Mouse (Mus musculus): ENCODE measurements around the gene Tmem201. TPM values are rescaled to one million over a fixed set of nuclear protein-coding genes. Genes with fewer than 3 reads are reported as not detected.

Gene Tmem201
- polyA plus RNA-seq, 1 experiment from 2014 or later: 38.4 TPM

DNA sequence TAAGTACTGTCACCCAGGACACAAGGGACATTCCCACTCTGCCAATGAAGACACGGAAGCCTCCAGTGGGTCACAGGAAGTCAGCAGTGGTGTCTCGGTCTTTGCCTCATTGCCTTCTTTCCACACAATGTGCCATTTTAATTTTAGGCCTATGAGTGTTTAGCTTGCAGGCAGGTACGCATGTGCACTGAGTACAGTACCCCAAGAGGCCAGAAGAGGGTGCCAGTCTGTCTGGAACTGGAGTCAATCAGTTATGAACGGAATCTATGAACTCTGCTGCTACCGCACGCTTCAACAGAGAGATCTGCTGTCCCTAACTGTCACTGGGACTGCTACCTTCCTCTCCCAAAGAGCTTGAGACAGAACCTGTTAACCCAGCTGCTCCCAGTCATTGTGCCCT, 18.2 kb downstream of the Tmem201 start:
- H3K36me3 ChIP-seq: peaks cover 99% of the 10 kb centered on the region
- no peak overlapping the region for H3K4me3 ChIP-seq (replicated peaks)
- H3K27me3 ChIP-seq: no peaks in the 10 kb centered on the region
- no peaks in the 10 kb centered on the region for H3K9me3 ChIP-seq
- H3K4me1 ChIP-seq (replicated peaks): no peaks in the 10 kb centered on the region
- ATAC-seq (ENCODE audit: insufficient number of reproducible peaks, insufficient read depth, low FRiP score, low TSS enrichment, low read depth): no peak
- WGBS: 86% methylated on average over 6 of the region's 6 CpGs
- H3K9ac ChIP-seq (replicated peaks): no peak overlapping the region
- H3K4me2 ChIP-seq: no peak overlapping the region
- H3K27ac ChIP-seq: no peak overlapping the region

DNA sequence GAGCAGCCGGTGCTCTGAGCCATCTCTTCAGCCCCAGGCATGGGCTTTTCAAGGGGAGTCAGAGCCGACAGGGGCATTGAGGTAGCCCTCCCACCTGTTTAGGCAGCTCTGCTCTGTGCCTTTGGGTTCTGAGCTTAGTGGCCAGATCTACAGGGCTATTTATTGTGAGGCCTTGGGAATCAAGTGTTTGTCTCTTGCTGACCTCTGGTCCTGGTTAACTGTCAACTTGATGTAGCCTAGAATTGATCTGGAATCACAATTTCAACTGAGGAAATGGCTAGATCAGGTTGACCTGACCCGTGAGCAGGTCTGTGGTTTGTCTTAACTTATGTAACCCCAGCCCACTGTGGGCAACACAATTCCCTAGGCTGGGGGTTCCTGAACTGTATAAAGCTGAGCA, 23.3 kb downstream of the Tmem201 start:
- Histone ChIP-seq H3K27me3 (no peaks in the 10 kb centered on the region), H3K4me1 (replicated peaks) (no peaks in the 10 kb centered on the region), H3K9ac (replicated peaks) (no peak overlapping the region), H3K4me2 (no peak overlapping the region), H3K4me3 (replicated peaks) (no peak overlapping the region), H3K36me3 (peaks cover 50% of the 10 kb centered on the region), H3K9me3 (no peaks in the 10 kb centered on the region), H3K27ac (no peak overlapping the region)
- ATAC-seq (ENCODE audit: insufficient number of reproducible peaks, insufficient read depth, low FRiP score, low TSS enrichment, low read depth): no peak
- WGBS: 85% methylated on average over 3 of the region's 3 CpGs

DNA sequence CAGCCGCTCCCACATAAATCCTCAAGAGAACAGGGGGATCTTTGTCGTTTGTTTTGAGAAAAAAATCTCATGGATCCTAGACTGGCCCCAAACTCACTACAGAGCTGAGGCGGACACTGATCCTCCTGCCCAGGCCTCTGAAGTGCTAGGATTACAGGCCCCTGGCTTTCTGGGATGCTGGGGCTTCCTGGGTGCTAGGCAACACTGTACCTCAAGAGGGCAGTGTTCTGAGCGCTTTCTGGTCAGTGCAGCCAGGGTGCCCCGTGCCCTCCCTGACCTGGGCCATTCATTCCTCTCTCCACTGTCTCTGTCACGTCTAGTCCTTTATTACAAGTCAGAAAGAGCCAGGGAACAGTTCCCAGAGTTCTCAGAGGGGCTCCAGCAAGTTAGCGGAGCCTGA, 25.9 kb downstream of the Tmem201 start:
- Histone ChIP-seq H3K4me2 (no peak overlapping the region), H3K27ac (no peak overlapping the region), H3K9me3 (no peaks in the 10 kb centered on the region), H3K9ac (replicated peaks) (no peak overlapping the region), H3K27me3 (no peaks in the 10 kb centered on the region), H3K4me1 (replicated peaks) (no peaks in the 10 kb centered on the region), H3K4me3 (replicated peaks) (no peak overlapping the region), H3K36me3 (peaks cover 24% of the 10 kb centered on the region)
- 21% methylated on average over 7 of the region's 7 CpGs for WGBS
- no peak for ATAC-seq (ENCODE audit: insufficient number of reproducible peaks, insufficient read depth, low FRiP score, low TSS enrichment, low read depth)

DNA sequence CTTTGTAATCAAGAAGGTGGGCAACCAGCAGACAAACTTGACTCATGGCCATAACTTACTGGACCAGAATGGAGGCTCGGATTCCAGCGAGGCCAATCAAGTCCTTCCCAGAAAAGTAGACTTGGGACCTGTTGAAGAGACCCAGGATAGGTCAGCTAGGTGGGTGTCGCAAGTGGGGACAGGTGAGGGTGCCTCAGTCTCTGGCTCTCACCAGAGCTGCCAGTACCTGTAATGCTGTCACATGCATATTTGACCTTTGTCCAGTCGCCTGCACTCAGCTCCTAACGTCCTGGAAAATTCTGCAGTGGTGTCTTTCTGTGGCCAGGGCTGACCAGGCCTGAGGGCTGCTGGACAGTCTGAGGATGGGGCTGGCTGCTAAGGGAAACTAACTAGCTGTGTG, 26.4 kb downstream of the Tmem201 start:
- Histone ChIP-seq H3K27me3 (no peaks in the 10 kb centered on the region), H3K4me3 (replicated peaks) (no peak overlapping the region), H3K4me1 (replicated peaks) (no peaks in the 10 kb centered on the region), H3K4me2 (no peak overlapping the region), H3K27ac (no peak overlapping the region), H3K9ac (replicated peaks) (no peak overlapping the region), H3K9me3 (no peaks in the 10 kb centered on the region), H3K36me3 (peaks cover 20% of the 10 kb centered on the region)
- no peak for ATAC-seq (ENCODE audit: insufficient number of reproducible peaks, insufficient read depth, low FRiP score, low TSS enrichment, low read depth)
- 82% methylated on average over 5 of the region's 5 CpGs for WGBS

DNA sequence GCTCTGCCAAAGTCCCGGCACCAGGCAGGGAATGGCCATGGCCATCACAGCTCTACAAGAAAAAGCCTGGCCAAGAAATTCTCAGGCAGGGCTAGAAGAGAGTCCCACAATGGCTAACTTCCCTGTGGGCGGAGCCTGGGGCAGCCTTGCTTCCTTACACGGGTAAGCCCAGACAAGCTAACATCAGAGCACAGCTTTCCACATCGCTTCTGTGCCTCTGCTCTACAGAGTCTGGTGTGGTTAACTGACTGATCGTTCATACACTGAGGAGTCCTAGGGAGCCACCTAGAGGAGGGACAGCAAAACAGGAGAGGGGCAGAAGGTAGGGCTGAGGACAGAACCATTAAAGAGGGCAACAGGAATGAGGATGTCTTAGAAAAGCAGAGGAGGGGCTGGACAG, 27.3 kb downstream of the Tmem201 start:
- no peaks in the 10 kb centered on the region for H3K4me1 ChIP-seq (replicated peaks)
- peak; percentile 67; the same call in 1 of the 2 replicates for ATAC-seq (ENCODE audit: insufficient number of reproducible peaks, insufficient read depth, low FRiP score, low TSS enrichment, low read depth)
- no peak overlapping the region for H3K27ac ChIP-seq
- H3K36me3 ChIP-seq: peaks cover 10% of the 10 kb centered on the region
- no peak overlapping the region for H3K4me3 ChIP-seq (replicated peaks)
- H3K9ac ChIP-seq (replicated peaks): no peak overlapping the region
- 22% methylated on average over 5 of the region's 5 CpGs for WGBS
- H3K4me2 ChIP-seq: no peak overlapping the region
- H3K9me3 ChIP-seq: no peaks in the 10 kb centered on the region
- no peaks in the 10 kb centered on the region for H3K27me3 ChIP-seq

DNA sequence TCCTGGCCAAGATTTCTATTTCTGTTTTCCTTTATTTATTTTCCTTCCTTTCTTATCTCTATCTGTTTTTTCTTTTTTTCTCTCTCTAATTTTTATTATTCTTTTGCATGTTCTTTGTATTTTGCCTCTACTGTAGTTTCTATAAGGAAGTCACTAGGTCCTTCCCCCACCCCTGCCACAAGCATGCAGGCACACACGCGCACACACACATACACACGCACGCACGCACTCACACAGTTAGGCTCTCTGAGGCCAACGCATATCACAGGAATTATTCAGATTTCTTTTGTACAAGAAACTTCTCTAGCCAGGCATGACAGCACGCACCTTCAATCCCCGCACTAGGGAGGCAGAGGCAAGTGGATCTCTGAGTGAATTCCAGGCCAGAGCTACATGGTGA, 31.9 kb downstream of the Tmem201 start:
- H3K36me3 ChIP-seq: no peaks in the 10 kb centered on the region
- 93% methylated on average over 8 of the region's 8 CpGs for WGBS
- no peak overlapping the region for H3K4me3 ChIP-seq (replicated peaks)
- H3K27ac ChIP-seq: no peak overlapping the region
- H3K4me2 ChIP-seq: no peak overlapping the region
- no peak for ATAC-seq (ENCODE audit: insufficient number of reproducible peaks, insufficient read depth, low FRiP score, low TSS enrichment, low read depth)
- no peaks in the 10 kb centered on the region for H3K9me3 ChIP-seq
- H3K27me3 ChIP-seq: no peaks in the 10 kb centered on the region
- H3K9ac ChIP-seq (replicated peaks): no peak overlapping the region
- no peaks in the 10 kb centered on the region for H3K4me1 ChIP-seq (replicated peaks)

DNA sequence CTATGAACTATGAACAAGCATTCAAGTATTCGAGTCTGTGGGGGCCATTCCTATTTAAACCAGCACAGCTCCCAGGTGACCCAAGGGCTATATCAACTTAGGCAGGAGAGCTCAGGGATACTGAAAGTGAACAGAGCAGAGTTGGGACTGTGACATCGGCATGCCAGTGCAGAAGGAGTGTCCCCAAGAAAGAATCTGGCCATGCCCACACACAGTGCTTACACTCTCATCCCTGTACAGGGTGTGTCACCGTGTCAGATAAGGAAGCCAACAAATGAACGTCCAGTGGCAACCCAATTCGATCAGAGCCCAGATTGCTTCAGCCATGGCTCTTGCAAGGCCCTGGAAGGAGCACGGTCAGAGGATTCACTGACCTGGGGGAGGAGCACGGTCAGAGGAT, 32.5 kb downstream of the Tmem201 start:
- Histone ChIP-seq H3K36me3 (no peaks in the 10 kb centered on the region), H3K4me3 (replicated peaks) (no peak overlapping the region), H3K27ac (no peak overlapping the region), H3K4me1 (replicated peaks) (no peaks in the 10 kb centered on the region), H3K9me3 (no peaks in the 10 kb centered on the region), H3K4me2 (no peak overlapping the region), H3K27me3 (peaks cover under 1% of the 10 kb centered on the region; the same call in 1 of the 2 replicates), H3K9ac (replicated peaks) (no peak overlapping the region)
- ATAC-seq (ENCODE audit: insufficient number of reproducible peaks, insufficient read depth, low FRiP score, low TSS enrichment, low read depth): no peak
- 78% methylated on average over 7 of the region's 7 CpGs for WGBS

DNA sequence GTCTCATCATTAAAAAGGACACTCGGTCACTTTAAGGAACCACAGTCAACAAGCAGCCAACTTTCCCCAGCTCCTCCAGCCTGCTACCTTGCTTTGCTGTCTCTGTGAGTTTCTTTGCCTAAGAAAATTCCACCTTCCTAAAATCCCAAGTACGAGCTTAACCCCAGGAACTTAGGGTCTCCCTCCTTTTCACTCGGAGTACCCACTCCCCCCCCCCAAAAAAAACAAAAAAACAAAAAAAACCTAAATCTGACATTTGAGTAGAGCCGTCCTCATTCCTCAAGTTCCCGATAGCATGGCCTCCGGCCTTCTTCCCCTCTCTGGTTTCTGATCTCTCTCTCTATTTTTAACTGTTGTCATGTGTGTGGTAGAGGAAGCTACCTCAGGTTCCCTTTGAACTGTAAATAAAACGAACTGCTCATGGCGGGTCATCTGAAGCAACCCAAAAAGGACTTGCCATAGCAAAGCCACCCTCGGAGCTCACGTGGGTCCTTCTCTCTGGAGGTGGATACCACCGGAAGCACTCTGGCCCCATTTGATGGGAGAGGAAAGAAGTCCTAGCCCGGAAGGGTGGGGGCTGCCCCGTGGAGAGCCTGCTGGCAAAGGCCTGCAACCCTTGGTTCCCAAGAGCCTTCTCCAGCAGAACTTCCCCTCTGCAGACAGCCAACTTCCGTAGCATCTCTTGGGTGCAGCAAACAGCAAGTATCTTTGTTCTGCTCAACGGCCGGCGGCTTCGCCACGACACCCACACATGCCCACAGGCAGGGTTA, 35.4 kb downstream of the Tmem201 start, which contains the start of gene Pik3cd:
TSS of gene Pik3cd (minus strand) at position 362 of the 770 bp plus-strand sequence.
- H3K27me3 ChIP-seq: peaks cover 30% of the 10 kb centered on the region
- no peak within 1 kb of the TSS for H3K4me3 ChIP-seq (replicated peaks)
- H3K36me3 ChIP-seq: no peaks in the 10 kb centered on the region
- H3K9ac ChIP-seq (replicated peaks): no peak within 1 kb of the TSS
- no peak within 1 kb of the TSS for H3K4me2 ChIP-seq
- 69% methylated on average over 19 of the region's 19 CpGs for WGBS
- no peaks in the 10 kb centered on the region for H3K9me3 ChIP-seq
- peaks cover 10% of the 10 kb centered on the region for H3K4me1 ChIP-seq (replicated peaks)
- no peak for ATAC-seq (ENCODE audit: insufficient number of reproducible peaks, insufficient read depth, low FRiP score, low TSS enrichment, low read depth)
- H3K27ac ChIP-seq: no peak within 1 kb of the TSS

DNA sequence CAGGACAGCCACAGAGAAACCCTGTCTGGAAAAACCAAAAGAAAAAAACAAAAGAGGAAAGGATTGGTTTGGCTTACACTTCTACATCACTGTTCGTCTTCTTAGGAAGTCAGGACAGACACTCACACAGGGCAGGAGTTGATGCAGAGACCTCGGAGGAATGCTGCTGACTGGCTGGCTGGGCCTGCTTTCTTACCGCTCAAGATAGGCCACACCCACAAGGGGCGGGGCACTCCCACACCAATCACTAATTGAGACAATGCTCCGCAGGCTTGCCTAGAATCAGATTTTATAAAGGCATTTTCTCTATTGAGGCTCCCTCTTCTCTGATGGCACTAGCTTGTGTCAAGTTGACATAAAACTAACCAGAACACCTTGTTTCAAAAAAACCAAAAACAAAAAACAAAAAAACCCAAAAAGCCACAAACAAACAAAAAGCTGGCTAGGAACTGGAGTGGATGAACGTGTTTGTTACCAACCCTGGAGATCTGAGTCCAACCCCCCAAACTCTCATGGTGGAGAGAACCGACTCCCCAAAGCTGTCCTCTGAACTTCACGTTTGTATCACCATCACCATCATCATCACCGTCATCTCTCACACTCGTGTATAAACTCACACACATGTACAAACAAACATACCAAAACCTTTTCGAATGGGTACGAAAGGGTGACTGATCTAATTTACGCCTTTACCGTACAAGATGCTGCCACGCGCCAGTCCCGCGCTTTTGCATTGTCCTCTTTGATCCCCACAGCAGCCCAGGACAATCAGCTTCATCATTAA, 36.2 kb downstream of the Tmem201 start:
- 65% methylated on average over 18 of the region's 18 CpGs for WGBS
- H3K27me3 ChIP-seq: peaks cover 37% of the 10 kb centered on the region
- H3K4me3 ChIP-seq (replicated peaks): no peak overlapping the region
- no peak overlapping the region for H3K27ac ChIP-seq
- H3K9ac ChIP-seq (replicated peaks): no peak overlapping the region
- no peaks in the 10 kb centered on the region for H3K36me3 ChIP-seq
- no peak for ATAC-seq (ENCODE audit: insufficient number of reproducible peaks, insufficient read depth, low FRiP score, low TSS enrichment, low read depth)
- no peak overlapping the region for H3K4me2 ChIP-seq
- peaks cover 13% of the 10 kb centered on the region for H3K4me1 ChIP-seq (replicated peaks)
- H3K9me3 ChIP-seq: no peaks in the 10 kb centered on the region

DNA sequence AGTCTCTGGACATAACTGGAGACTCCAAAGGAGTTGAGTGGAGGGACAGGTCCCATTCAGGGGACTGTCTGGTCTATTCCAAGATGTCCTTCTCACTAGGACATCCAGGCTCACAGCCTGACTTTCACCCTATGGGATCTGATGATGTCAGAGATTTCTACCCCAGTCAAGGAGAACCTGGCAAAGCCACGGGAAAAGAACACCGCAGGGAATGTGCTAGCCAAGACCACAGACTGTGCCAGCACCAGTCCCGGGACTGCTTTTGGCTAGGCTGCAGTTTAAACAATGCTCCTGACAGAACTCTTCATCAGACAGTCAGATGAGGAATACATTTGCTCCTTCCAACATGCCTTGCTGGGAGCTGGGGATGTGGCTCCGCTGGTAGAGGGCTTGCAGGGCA, 37.9 kb downstream of the Tmem201 start:
- H3K4me1 ChIP-seq (replicated peaks): peaks cover 19% of the 10 kb centered on the region

DNA sequence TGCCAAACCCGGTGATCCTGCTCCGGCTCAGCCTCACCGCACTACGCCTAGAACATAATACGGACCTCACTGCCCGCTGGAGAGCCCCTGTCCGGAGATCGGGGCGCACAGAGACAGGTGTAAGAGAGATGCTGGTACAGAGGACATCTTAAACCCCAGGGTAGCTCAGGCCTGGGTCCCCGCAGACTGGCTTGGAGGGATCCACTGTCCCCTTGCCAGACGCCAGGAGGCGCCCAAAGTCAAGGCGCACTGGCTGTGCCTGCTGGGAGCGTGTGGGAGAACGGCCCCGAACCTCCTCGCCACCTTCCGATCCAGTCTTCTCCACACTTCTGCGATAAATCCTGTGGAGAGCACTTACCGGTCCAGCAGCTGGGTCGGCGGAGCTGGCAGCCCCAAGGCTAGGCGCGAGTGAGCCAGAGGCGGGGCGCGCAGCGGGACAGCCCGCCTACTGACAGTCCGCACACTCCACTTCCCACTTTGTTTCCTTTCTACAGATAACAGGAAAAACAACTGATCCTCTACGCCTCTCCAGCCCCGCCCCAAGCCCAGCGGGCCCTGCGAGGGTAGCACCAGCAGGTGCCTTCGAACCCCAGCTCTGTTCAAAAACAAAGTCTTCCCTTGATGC, 39.5 kb downstream of the Tmem201 start:
- Histone ChIP-seq H3K9ac (replicated peaks) (peak overlapping the region; percentile 63), H3K4me1 (replicated peaks) (peaks cover 19% of the 10 kb centered on the region), H3K9me3 (no peaks in the 10 kb centered on the region), H3K36me3 (no peaks in the 10 kb centered on the region), H3K4me2 (peak overlapping the region; percentile 79), H3K27me3 (peaks cover 43% of the 10 kb centered on the region), H3K27ac (no peak overlapping the region), H3K4me3 (replicated peaks) (peak overlapping the region; percentile 52)
- ATAC-seq (ENCODE audit: insufficient number of reproducible peaks, insufficient read depth, low FRiP score, low TSS enrichment, low read depth): 0 out of 2 replicates have a peak, but pooled peaks have one; percentile 41
- 1% methylated on average over 35 of the region's 35 CpGs for WGBS

More for the DNA sequence above, 37.9 kb downstream of the Tmem201 start:
- H3K4me3 ChIP-seq (replicated peaks): no peak overlapping the region
- no peaks in the 10 kb centered on the region for H3K36me3 ChIP-seq
- no peak for ATAC-seq (ENCODE audit: insufficient number of reproducible peaks, insufficient read depth, low FRiP score, low TSS enrichment, low read depth)
- no peaks in the 10 kb centered on the region for H3K9me3 ChIP-seq
- H3K4me2 ChIP-seq: no peak overlapping the region
- H3K27me3 ChIP-seq: peaks cover 43% of the 10 kb centered on the region
- 91% methylated on average over 4 of the region's 4 CpGs for WGBS
- H3K9ac ChIP-seq (replicated peaks): no peak overlapping the region
- no peak overlapping the region for H3K27ac ChIP-seq

All from limb, embryonic 12.5 days (tissue).